Mouse (Mus musculus): ENCODE results near the gene Dtx3. TPM values are rescaled to one million over a fixed set of nuclear protein-coding genes. Genes with fewer than 3 reads are reported as not detected.

Gene Dtx3
- polyA plus RNA-seq, 1 experiment from 2014 or later = 92.4 TPM

- no peaks in the 10 kb centered on the region for H3K9me3 ChIP-seq (ENCODE audit: low read depth, low read length)
- H3K27me3 ChIP-seq (ENCODE audit: insufficient read depth, low read length) = no peaks in the 10 kb centered on the region
- peaks cover 44% of the 10 kb centered on the region for H3K36me3 ChIP-seq (ENCODE audit: insufficient read depth)
- H3K4me3 ChIP-seq (ENCODE audit: low read depth, low read length) = 0 out of 2 replicates have a peak overlapping the region, but pooled peaks have one; percentile 2
- peak; percentile 47 for TF ChIP-seq CTCF (IDR thresholded peaks at IDR 0.05; ENCODE audit: low read depth)
- WGBS = 71% methylated on average over 1 of the region's 1 CpGs
- no peak overlapping the region for H3K4me2 ChIP-seq
- DNase-seq = no peak
- H3K4me1 ChIP-seq (ENCODE audit: insufficient read depth) = peaks cover 15% of the 10 kb centered on the region
- H3K27ac ChIP-seq (ENCODE audit: low read depth) = no peak overlapping the region
- no peak overlapping the region for H3K9ac ChIP-seq
- no peak for ATAC-seq (ENCODE audit: insufficient read depth)
Observed at GRCm38 (mm10) chr10:127186451-127186850, 9.1 kb downstream of the Dtx3 start.

GRCm38 (mm10) chr10:127185506-127185905 lies 10.0 kb downstream of the Dtx3 start:
- Histone ChIP-seq H3K9ac (no peak overlapping the region), H3K4me2 (no peak overlapping the region), H3K4me3 (ENCODE audit: low read depth, low read length) (no peak overlapping the region), H3K4me1 (ENCODE audit: insufficient read depth) (peaks cover 8% of the 10 kb centered on the region; the same call in 1 of the 2 replicates), H3K27me3 (ENCODE audit: insufficient read depth, low read length) (peaks cover 7% of the 10 kb centered on the region), H3K27ac (ENCODE audit: low read depth) (no peak overlapping the region), H3K36me3 (ENCODE audit: insufficient read depth) (peaks cover 36% of the 10 kb centered on the region), H3K9me3 (ENCODE audit: low read depth, low read length) (no peaks in the 10 kb centered on the region)
- no peak for ATAC-seq (ENCODE audit: insufficient read depth)
- no peak for DNase-seq
- TF ChIP-seq CTCF (IDR thresholded peaks at IDR 0.05; ENCODE audit: low read depth) = no peak
- 82% methylated on average over 15 of the region's 15 CpGs for WGBS

- 70% methylated on average over 9 of the region's 9 CpGs for WGBS
- H3K9ac ChIP-seq = no peak overlapping the region
- H3K27me3 ChIP-seq (ENCODE audit: insufficient read depth, low read length) = peaks cover 11% of the 10 kb centered on the region
- no peak overlapping the region for H3K27ac ChIP-seq (ENCODE audit: low read depth)
- H3K4me2 ChIP-seq = no peak overlapping the region
- no peak overlapping the region for H3K4me3 ChIP-seq (ENCODE audit: low read depth, low read length)
- peaks cover 36% of the 10 kb centered on the region for H3K36me3 ChIP-seq (ENCODE audit: insufficient read depth)
- no peak for ATAC-seq (ENCODE audit: insufficient read depth)
- H3K4me1 ChIP-seq (ENCODE audit: insufficient read depth) = peaks cover 8% of the 10 kb centered on the region
- peak; percentile 39 for DNase-seq
- TF ChIP-seq CTCF (IDR thresholded peaks at IDR 0.05; ENCODE audit: low read depth) = no peak
- H3K9me3 ChIP-seq (ENCODE audit: low read depth, low read length) = no peaks in the 10 kb centered on the region
Observed at GRCm38 (mm10) chr10:127185101-127185500, 10.4 kb downstream of the Dtx3 start.

GRCm38 (mm10) chr10:127183759-127184158 lies 11.8 kb downstream of the Dtx3 start:
- H3K27me3 ChIP-seq (ENCODE audit: insufficient read depth, low read length) = peaks cover 24% of the 10 kb centered on the region
- DNase-seq (no peak), ATAC-seq (ENCODE audit: insufficient read depth) (no peak)
- peaks cover 3% of the 10 kb centered on the region; the same call in 1 of the 2 replicates for H3K4me1 ChIP-seq (ENCODE audit: insufficient read depth)
- H3K27ac ChIP-seq (ENCODE audit: low read depth) = no peak overlapping the region
- H3K4me3 ChIP-seq (ENCODE audit: low read depth, low read length) = no peak overlapping the region
- no peak overlapping the region for H3K9ac ChIP-seq
- no peak for TF ChIP-seq CTCF (IDR thresholded peaks at IDR 0.05; ENCODE audit: low read depth)
- no peaks in the 10 kb centered on the region for H3K9me3 ChIP-seq (ENCODE audit: low read depth, low read length)
- H3K36me3 ChIP-seq (ENCODE audit: insufficient read depth) = peaks cover 36% of the 10 kb centered on the region
- H3K4me2 ChIP-seq = peak overlapping the region; percentile 19; the same call in 1 of the 2 replicates
- WGBS = 22% methylated on average over 20 of the region's 20 CpGs

GRCm38 (mm10) chr10:127182624-127183023 lies 12.9 kb downstream of the Dtx3 start:
- WGBS = 78% methylated on average over 4 of the region's 4 CpGs
- Histone ChIP-seq H3K36me3 (ENCODE audit: insufficient read depth) (peaks cover 36% of the 10 kb centered on the region), H3K9me3 (ENCODE audit: low read depth, low read length) (no peaks in the 10 kb centered on the region), H3K4me3 (ENCODE audit: low read depth, low read length) (no peak overlapping the region), H3K9ac (no peak overlapping the region), H3K27me3 (ENCODE audit: insufficient read depth, low read length) (peaks cover 36% of the 10 kb centered on the region), H3K4me1 (ENCODE audit: insufficient read depth) (peaks cover 9% of the 10 kb centered on the region), H3K4me2 (no peak overlapping the region), H3K27ac (ENCODE audit: low read depth) (no peak overlapping the region)
- ATAC-seq (ENCODE audit: insufficient read depth) (no peak), DNase-seq (no peak)
- TF ChIP-seq CTCF (IDR thresholded peaks at IDR 0.05; ENCODE audit: low read depth) = no peak

- no peak for TF ChIP-seq CTCF (IDR thresholded peaks at IDR 0.05; ENCODE audit: low read depth)
- Histone ChIP-seq H3K27ac (ENCODE audit: low read depth) (no peak overlapping the region), H3K36me3 (ENCODE audit: insufficient read depth) (peaks cover 30% of the 10 kb centered on the region), H3K4me3 (ENCODE audit: low read depth, low read length) (no peak overlapping the region), H3K9me3 (ENCODE audit: low read depth, low read length) (no peaks in the 10 kb centered on the region), H3K27me3 (ENCODE audit: insufficient read depth, low read length) (peaks cover 46% of the 10 kb centered on the region), H3K4me1 (ENCODE audit: insufficient read depth) (peaks cover 9% of the 10 kb centered on the region), H3K4me2 (no peak overlapping the region), H3K9ac (no peak overlapping the region)
- DNase-seq (no peak), ATAC-seq (ENCODE audit: insufficient read depth) (no peak)
- WGBS = 52% methylated on average over 6 of the region's 6 CpGs
Observed at GRCm38 (mm10) chr10:127181566-127181965, 14.0 kb downstream of the Dtx3 start.

GRCm38 (mm10) chr10:127180695-127181047 lies 14.9 kb downstream of the Dtx3 start:
- Histone ChIP-seq H3K9ac (no peak overlapping the region), H3K4me1 (ENCODE audit: insufficient read depth) (peaks cover 9% of the 10 kb centered on the region), H3K4me2 (no peak overlapping the region), H3K27me3 (ENCODE audit: insufficient read depth, low read length) (peaks cover 47% of the 10 kb centered on the region), H3K36me3 (ENCODE audit: insufficient read depth) (peaks cover 26% of the 10 kb centered on the region; the same call in 1 of the 2 replicates), H3K4me3 (ENCODE audit: low read depth, low read length) (no peak overlapping the region), H3K27ac (ENCODE audit: low read depth) (no peak overlapping the region), H3K9me3 (ENCODE audit: low read depth, low read length) (no peaks in the 10 kb centered on the region)
- no peak for TF ChIP-seq CTCF (IDR thresholded peaks at IDR 0.05; ENCODE audit: low read depth)
- no peak for DNase-seq
- ATAC-seq (ENCODE audit: insufficient read depth) = no peak
- WGBS = 30% methylated on average over 3 of the region's 3 CpGs
